In the genomic region with DNA sequence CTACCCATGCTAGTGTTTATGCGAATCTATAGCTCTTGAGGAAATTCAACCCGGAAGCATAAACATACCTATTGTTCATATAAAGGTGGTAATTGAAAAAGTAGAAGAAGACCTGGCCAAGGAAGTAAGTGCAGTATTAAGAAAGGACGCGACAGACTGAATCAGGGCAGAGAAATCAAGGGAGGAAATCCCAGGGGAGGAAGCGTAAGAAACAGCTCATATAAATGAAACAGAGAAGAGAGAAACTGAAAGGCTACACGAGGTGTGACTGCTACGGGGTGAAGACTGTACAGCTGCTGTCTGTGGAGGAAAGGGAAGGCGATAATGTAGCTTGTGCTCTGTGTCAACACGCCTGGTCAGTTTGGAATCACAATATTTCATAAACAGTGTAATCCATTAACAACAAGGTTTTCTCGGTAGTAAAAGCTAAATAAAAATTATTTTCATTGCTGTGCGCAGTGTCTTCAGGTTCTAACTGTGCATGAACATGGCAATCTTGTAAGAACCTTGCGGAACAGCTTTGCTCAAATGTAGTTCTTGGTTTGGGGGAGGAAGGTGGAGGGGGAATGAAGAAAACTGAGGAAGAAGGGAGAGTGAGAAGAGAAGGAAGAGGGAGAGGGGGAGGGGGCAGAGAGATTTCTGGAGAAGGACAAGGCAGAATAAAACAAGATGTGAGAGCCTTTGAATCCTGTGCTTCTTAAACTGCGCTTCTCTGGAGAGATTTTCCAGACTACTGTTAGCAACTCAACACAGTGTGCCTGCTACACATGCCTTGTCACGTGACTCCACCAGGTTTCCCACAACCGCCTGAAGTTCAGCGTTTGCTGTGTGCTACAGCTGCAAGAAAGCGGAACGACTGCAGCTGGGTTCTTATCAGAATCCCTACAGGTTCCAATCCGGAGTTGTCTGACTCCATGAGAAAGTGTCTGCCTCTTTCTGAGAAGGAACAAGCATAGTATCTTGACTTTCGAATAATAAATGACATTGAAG, we compare ENCODE assay signal across 13 mouse cellular contexts. TPM values are rescaled to one million over a fixed set of nuclear protein-coding genes. Genes with fewer than 3 reads are reported as not detected.
DNase-seq lines count a peak whose midpoint lies in the region; ATAC-seq and TF ChIP-seq lines count a peak whose summit lies in the region.
"Had no signal": no experiment of that assay in that cellular context is flagged by ENCODE, and none has a peak within 500 bp of the region (broad histone marks: within the 10 kb centered on the region; RNA-seq: fewer than 3 reads in every experiment).

No protein-coding gene starts in this region.

- H3K4me1 ChIP-seq in heart, postnatal 0 days (ENCODE audit: control insufficient read depth, insufficient read depth) = no peaks in the 10 kb centered on the region
- H3K4me1 ChIP-seq in hindbrain, embryonic 14.5 days (replicated peaks; ENCODE audit: control insufficient read depth, insufficient read depth, low read length) = no peaks in the 10 kb centered on the region
- H3K4me1 ChIP-seq: hindbrain, embryonic 13.5 days had no signal

- no peaks in the 10 kb centered on the region for H3K9me3 ChIP-seq in heart, postnatal 0 days (replicated peaks; ENCODE audit: control insufficient read depth, low read length)
- no peaks in the 10 kb centered on the region for H3K9me3 ChIP-seq in hindbrain, embryonic 14.5 days (ENCODE audit: control insufficient read depth, low read length)
- H3K9me3 ChIP-seq: hindbrain, embryonic 13.5 days had no signal

- 0 out of 2 replicates have a peak overlapping the region, but pooled peaks have one; percentile 30 for H3K9ac ChIP-seq in heart, postnatal 0 days (replicated peaks; ENCODE audit: low read depth, low read length)
- no peak overlapping the region for H3K9ac ChIP-seq in hindbrain, embryonic 14.5 days
- H3K9ac ChIP-seq: hindbrain, embryonic 13.5 days had no signal

- no peak for TF ChIP-seq POLR2A in myocyte (IDR thresholded peaks at IDR 0.05; ENCODE audit: insufficient read length, low read depth)

- peak; percentile 71; the same call in 1 of the 2 replicates for ATAC-seq in heart, postnatal 0 days (ENCODE audit: insufficient read depth, low read depth)
- ATAC-seq in hindbrain, embryonic 14.5 days (ENCODE audit: low FRiP score) = no peak

- peak overlapping the region; percentile 48 for H3K4me2 ChIP-seq in heart, postnatal 0 days (ENCODE audit: low read depth, low read length)
- H3K4me2 ChIP-seq in myocyte (ENCODE audit: low read depth) = no peak overlapping the region
- H3K4me2 ChIP-seq in hindbrain, embryonic 14.5 days (replicated peaks) = no peak overlapping the region
- H3K4me2 ChIP-seq: hindbrain, embryonic 13.5 days had no signal

- 0 out of 2 replicates have a peak, but pooled peaks cover 6% of the 10 kb centered on the region for H3K36me3 ChIP-seq in heart, postnatal 0 days (replicated peaks; ENCODE audit: control insufficient read depth, insufficient read depth, low read length)
- peaks cover 5% of the 10 kb centered on the region for H3K36me3 ChIP-seq in myocyte (ENCODE audit: control insufficient read depth, insufficient read depth)
- H3K36me3 ChIP-seq in hindbrain, embryonic 14.5 days (replicated peaks; ENCODE audit: control insufficient read depth, insufficient read depth) = 0 out of 2 replicates have a peak, but pooled peaks cover 5% of the 10 kb centered on the region

- 44% methylated on average over 20 of the region's 20 CpGs for WGBS in heart, postnatal 0 days
- 85% methylated on average over 20 of the region's 20 CpGs for WGBS in hindbrain, embryonic 14.5 days

- no peak overlapping the region for H3K27ac ChIP-seq in gastrocnemius, adult 2 months
- H3K27ac ChIP-seq in heart, postnatal 0 days (ENCODE audit: low read depth) = no peak overlapping the region
- no peak overlapping the region for H3K27ac ChIP-seq in hindbrain, embryonic 14.5 days
- H3K27ac ChIP-seq: hindbrain, embryonic 13.5 days had no signal

- no peaks in the 10 kb centered on the region for H3K27me3 ChIP-seq in heart, postnatal 0 days (ENCODE audit: control insufficient read depth, insufficient read depth, low read length)
- H3K27me3 ChIP-seq in myocyte (ENCODE audit: control insufficient read depth, insufficient read depth, insufficient read length) = no peaks in the 10 kb centered on the region
- no peaks in the 10 kb centered on the region for H3K27me3 ChIP-seq in hindbrain, embryonic 14.5 days (ENCODE audit: control insufficient read depth, insufficient read depth, low read length)
- H3K27me3 ChIP-seq: hindbrain, embryonic 13.5 days had no signal

- DNase-seq in gastrocnemius, adult 2 months = peak; percentile 18
- no peak for DNase-seq in gastrocnemius, postnatal 14 days
- DNase-seq in ZHBTc4 (ENCODE audit: low read depth, low spot score) = peak; percentile 28
- DNase-seq in heart, postnatal 0 days (ENCODE audit: low spot score) = peak; percentile 41
- DNase-seq in kidney, adult 18-20 months = no peak
- no peak for DNase-seq in adrenal gland, postnatal 4 days (ENCODE audit: low spot score in 2 of 2)
- no peak for DNase-seq in hindbrain, embryonic 14.5 days (ENCODE audit: low spot score)
- DNase-seq: cerebellum, postnatal 14 days had no signal

- TF ChIP-seq EP300 in heart, postnatal 0 days (IDR thresholded peaks at IDR 0.05; ENCODE audit: low read depth) = no peak

- H3ac ChIP-seq in myocyte (ENCODE audit: control insufficient read depth, insufficient read length) = no peak overlapping the region

- peak overlapping the region; percentile 8; the same call in 1 of the 2 replicates for H3K4me3 ChIP-seq in gastrocnemius, adult 2 months
- 0 out of 2 replicates have a peak overlapping the region, but pooled peaks have one; percentile 15 for H3K4me3 ChIP-seq in heart, postnatal 0 days (ENCODE audit: low read depth, low read length)
- no peak overlapping the region for H3K4me3 ChIP-seq in myocyte
- no peak overlapping the region for H3K4me3 ChIP-seq in hindbrain, embryonic 14.5 days (replicated peaks; ENCODE audit: low read length)
- H3K4me3 ChIP-seq: hindbrain, embryonic 13.5 days had no signal

- TF ChIP-seq CTCF in gastrocnemius, adult 2 months (IDR thresholded peaks at IDR 0.05) = no peak
- no peak for TF ChIP-seq CTCF in heart, postnatal 0 days (IDR thresholded peaks at IDR 0.05; ENCODE audit: low read depth)

- intact Hi-C loops in gastrocnemius, adult 2 months (cut with DNase I) = no loop called here
- intact Hi-C loops in gastrocnemius, postnatal 14 days (cut with DNase I; ENCODE audit: low total_unique reads) = no loop called here

- no peaks in the 10 kb centered on the region for H3K79me2 ChIP-seq in myocyte (ENCODE audit: control insufficient read depth, insufficient read depth)

TF ChIP-seq in myocyte, 11 proteins besides CTCF, POLR2A, EP300 and RAD21:
- TF ChIP-seq TCF3 (IDR thresholded peaks at IDR 0.05; ENCODE audit: insufficient read length, low read depth) (no peak), POLR2AphosphoS2 (IDR thresholded peaks at IDR 0.05; ENCODE audit: insufficient read length, low read depth) (no peak), E2F4 (IDR thresholded peaks at IDR 0.05; ENCODE audit: insufficient read depth) (no peak), USF1 (IDR thresholded peaks at IDR 0.05; ENCODE audit: low read depth) (peak; percentile 16)

RNA-seq across cellular contexts. Expression of a gene that starts 15.8 kb away (rescaled TPM):
- total RNA-seq in gastrocnemius, adult 2 months (2021) = 10 to 100 TPM; 20.2 to 25.4 TPM
- 10 to 100 TPM; 12.0 to 14.0 TPM for total RNA-seq in gastrocnemius, postnatal 14 days (2021)
- total RNA-seq in heart, postnatal 0 days (2014; rRNA removed; ENCODE audit: low replicate concordance) = 27.4 and 35.4 TPM in 2 replicates
- 15.4 and 15.6 TPM in 2 replicates for polyA plus RNA-seq in heart, postnatal 0 days (2015; fragmentation: Nextera tagmentation; extraction: Ambion mirVana)
- 20.0 TPM for polyA plus RNA-seq in myocyte (2012; fragmentation: generic; extraction: Trizol)
- total RNA-seq in adrenal gland, postnatal 4 days (2021) = 10 to 100 TPM; 36.5 to 45.9 TPM
- 12.4 and 17.5 TPM in 2 replicates for polyA plus RNA-seq in hindbrain, embryonic 14.5 days (2014; fragmentation: Nextera tagmentation; extraction: Ambion mirVana)

RNA-seq across cellular contexts. Expression of a gene that starts 33.0 kb away (rescaled TPM):
- total RNA-seq in gastrocnemius, adult 2 months (2021) = not detected
- total RNA-seq in gastrocnemius, postnatal 14 days (2021) = not detected
- not detected in 2 replicates for total RNA-seq in heart, postnatal 0 days (2014; rRNA removed; ENCODE audit: low replicate concordance)
- 0.10 TPM in 1 of 2 replicates, not detected in the other for polyA plus RNA-seq in heart, postnatal 0 days (2015; fragmentation: Nextera tagmentation; extraction: Ambion mirVana)
- polyA plus RNA-seq in myocyte (2012; fragmentation: generic; extraction: Trizol) = not detected
- total RNA-seq in adrenal gland, postnatal 4 days (2021) = not detected
- polyA plus RNA-seq in hindbrain, embryonic 14.5 days (2014; fragmentation: Nextera tagmentation; extraction: Ambion mirVana) = not detected in 2 replicates
- polyA plus RNA-seq: hindbrain, embryonic 13.5 days; liver, embryonic 16.5 days; neural tube, embryonic 14.5 days; stomach, embryonic 14.5 days had no signal

RNA-seq across cellular contexts. Expression of a gene that starts 41.9 kb away (rescaled TPM):
- 10 to 100 TPM; 64.8 to 82.8 TPM for total RNA-seq in gastrocnemius, adult 2 months (2021)
- 10 to 100 TPM; 59.4 to 67.2 TPM for total RNA-seq in gastrocnemius, postnatal 14 days (2021)
- 24.0 and 43.9 TPM in 2 replicates for total RNA-seq in heart, postnatal 0 days (2014; rRNA removed; ENCODE audit: low replicate concordance)
- 72.0 and 72.8 TPM in 2 replicates for polyA plus RNA-seq in heart, postnatal 0 days (2015; fragmentation: Nextera tagmentation; extraction: Ambion mirVana)
- 68.1 TPM for polyA plus RNA-seq in myocyte (2012; fragmentation: generic; extraction: Trizol)
- 10 to 100 TPM; 71.9 to 75.0 TPM for total RNA-seq in adrenal gland, postnatal 4 days (2021)
- polyA plus RNA-seq in hindbrain, embryonic 14.5 days (2014; fragmentation: Nextera tagmentation; extraction: Ambion mirVana) = 152 and 174 TPM in 2 replicates

RNA-seq across cellular contexts. Expression of a gene that starts 47.3 kb away (rescaled TPM):
- not detected for total RNA-seq in gastrocnemius, adult 2 months (2021)
- not detected for total RNA-seq in gastrocnemius, postnatal 14 days (2021)
- not detected in 2 replicates for total RNA-seq in heart, postnatal 0 days (2014; rRNA removed; ENCODE audit: low replicate concordance)
- not detected in 2 replicates for polyA plus RNA-seq in heart, postnatal 0 days (2015; fragmentation: Nextera tagmentation; extraction: Ambion mirVana)
- polyA plus RNA-seq in myocyte (2012; fragmentation: generic; extraction: Trizol) = not detected
- not detected for total RNA-seq in adrenal gland, postnatal 4 days (2021)
- polyA plus RNA-seq in hindbrain, embryonic 14.5 days (2014; fragmentation: Nextera tagmentation; extraction: Ambion mirVana) = not detected in 2 replicates
- polyA plus RNA-seq: hindbrain, embryonic 13.5 days; liver, embryonic 16.5 days; neural tube, embryonic 14.5 days; stomach, embryonic 14.5 days had no signal

Comparison
In these comparisons a context has a peak if more than half of its experiments do, and no peak if none do; other contexts are left out.
1. DNase-seq: peak in gastrocnemius, adult 2 months (single experiment), ZHBTc4 (single experiment) and heart, postnatal 0 days (single experiment); none in gastrocnemius, postnatal 14 days (single experiment), kidney, adult 18-20 months (single experiment), adrenal gland, postnatal 4 days (0 of 2) and hindbrain, embryonic 14.5 days (single experiment).
2. H3K4me3 ChIP-seq: peak in gastrocnemius, adult 2 months (single experiment) and heart, postnatal 0 days (single experiment); none in myocyte (single experiment) and hindbrain, embryonic 14.5 days (single experiment).